Mouse (Mus musculus) heart, embryonic 14.5 days (tissue): ENCODE results near the gene Vps72. TPM values are rescaled to one million over a fixed set of nuclear protein-coding genes. Genes with fewer than 3 reads are reported as not detected.

ENCODE experiments used
- ATAC-seq: fragments of 200-750 bp; cut with Nextera tagmentation; 2 replicates; pipeline ENCODE4 v1.8.0; 2017; ENCODE audit warnings: low read depth, moderate TSS enrichment; ENCODE audit not compliant: insufficient number of reproducible peaks, insufficient read depth, low FRiP score
- H3K27ac ChIP-seq, 2 experiments: fragments of 200-500 bp in 1 of 2; fragments of 300-500 bp in 1 of 2; sonication (generic) in 1 of 2; replicated peaks in 1 of 2; 2 replicates each; pipeline ENCODE4 v1.5.1; 2012 to 2014; ENCODE audit warnings: low read depth in 2 of 2, low read length in 2 of 2, control low read depth in 1 of 2, mild to moderate bottlenecking in 1 of 2, mixed read lengths in 1 of 2; ENCODE audit not compliant: control insufficient read depth in 1 of 2, insufficient read depth in 1 of 2
- H3K27me3 ChIP-seq: fragments of 300-500 bp; sonication (generic); 2 replicates; pipeline ENCODE4 v1.6.1; 2014; ENCODE audit warnings: mild to moderate bottlenecking, low read length, control low read depth; ENCODE audit not compliant: control insufficient read depth, insufficient read depth
- H3K36me3 ChIP-seq: fragments of 300-500 bp; sonication (generic); 2 replicates; pipeline ENCODE4 v1.6.1; 2014; ENCODE audit warnings: mild to moderate bottlenecking, control low read depth, low read length, mixed read lengths; ENCODE audit not compliant: control insufficient read depth, insufficient read depth
- H3K4me1 ChIP-seq, 2 experiments: fragments of 200-500 bp in 1 of 2; fragments of 300-500 bp in 1 of 2; sonication (generic) in 1 of 2; 2 replicates each; pipeline ENCODE4 v1.6.1; 2012 to 2014; ENCODE audit warnings: low read length in 2 of 2, control low read depth in 1 of 2, mixed read lengths in 1 of 2; ENCODE audit not compliant: control insufficient read depth in 2 of 2, insufficient read depth in 2 of 2
- H3K4me2 ChIP-seq: fragments of 300-500 bp; sonication (generic); 2 replicates; pipeline ENCODE4 v1.6.1; 2014; ENCODE audit warnings: mild to moderate bottlenecking, low read length
- H3K4me3 ChIP-seq, 2 experiments: fragments of 200-500 bp in 1 of 2; fragments of 300-500 bp in 1 of 2; sonication (generic) in 1 of 2; 2 replicates each; pipeline ENCODE4 v1.5.1; 2012 to 2014; ENCODE audit warnings: low read length in 2 of 2, mild to moderate bottlenecking in 2 of 2, control low read depth in 1 of 2, low read depth in 1 of 2, moderate library complexity in 1 of 2; ENCODE audit not compliant: control insufficient read depth in 1 of 2, insufficient read depth in 1 of 2
- H3K9ac ChIP-seq: fragments of 300-500 bp; sonication (generic); 2 replicates; pipeline ENCODE4 v1.6.1; 2014; ENCODE audit warnings: mild to moderate bottlenecking, low read length
- H3K9me3 ChIP-seq: fragments of 300-500 bp; sonication (generic); 2 replicates; pipeline ENCODE4 v1.6.1; 2016; ENCODE audit warnings: low read length, control low read depth; ENCODE audit not compliant: control insufficient read depth
- WGBS: fragments of 180-500 bp; shearing (Covaris S2); extraction: QIAGEN DNeasy Blood & Tissue Kit; methylation state at CpG from one replicate; pipeline ENCODE4 v1.1.7; 2014; 5-methylcytosine and 5-hydroxymethylcytosine counted together
- polyA plus RNA-seq: library from polyadenylated mRNA; unstranded; fragments of >200 nt; fragmentation: Nextera tagmentation; extraction: Ambion mirVana; gene quantifications from 2 replicates; pipeline ENCODE4 v1.2.1, GENCODE M21; 2014

Vps72 gene
- polyA plus RNA-seq, 1 experiment from 2014 or later: 95.7 TPM

DNA sequence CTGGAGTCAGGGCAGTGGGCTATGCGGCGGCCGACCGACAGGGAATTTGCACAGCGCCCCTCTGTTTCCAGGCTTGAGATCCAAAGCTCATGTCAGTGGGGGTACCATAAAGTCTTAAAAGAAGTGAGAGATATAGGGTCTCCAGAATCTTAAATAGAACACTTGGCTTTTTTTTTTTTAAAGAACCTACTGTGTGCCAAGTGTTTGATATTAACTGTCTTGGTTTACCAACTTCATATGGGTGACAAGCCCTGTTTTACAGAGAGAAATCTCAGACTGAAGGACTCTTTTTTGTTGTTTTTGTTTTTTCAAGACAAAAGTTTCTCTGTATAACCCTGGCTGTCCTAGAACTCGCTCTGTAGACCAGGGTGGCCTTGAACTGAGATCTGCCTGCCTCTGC is 30.0 kb downstream of the Vps72 start:
- Histone ChIP-seq H3K4me2 (no peak overlapping the region; the same call in 1 of the 2 replicates), H3K4me1 (peaks cover 0 to 2% of the 10 kb centered on the region in 2 experiments; a peak in 1 of 4 replicates), H3K9ac (no peak overlapping the region), H3K4me3 (no peak overlapping the region), H3K36me3 (peaks cover 9% of the 10 kb centered on the region; the same call in 1 of the 2 replicates), H3K27ac (no peak overlapping the region), H3K9me3 (no peaks in the 10 kb centered on the region), H3K27me3 (no peaks in the 10 kb centered on the region)
- 91% methylated on average over 6 of the region's 6 CpGs for WGBS
- no peak for ATAC-seq

DNA sequence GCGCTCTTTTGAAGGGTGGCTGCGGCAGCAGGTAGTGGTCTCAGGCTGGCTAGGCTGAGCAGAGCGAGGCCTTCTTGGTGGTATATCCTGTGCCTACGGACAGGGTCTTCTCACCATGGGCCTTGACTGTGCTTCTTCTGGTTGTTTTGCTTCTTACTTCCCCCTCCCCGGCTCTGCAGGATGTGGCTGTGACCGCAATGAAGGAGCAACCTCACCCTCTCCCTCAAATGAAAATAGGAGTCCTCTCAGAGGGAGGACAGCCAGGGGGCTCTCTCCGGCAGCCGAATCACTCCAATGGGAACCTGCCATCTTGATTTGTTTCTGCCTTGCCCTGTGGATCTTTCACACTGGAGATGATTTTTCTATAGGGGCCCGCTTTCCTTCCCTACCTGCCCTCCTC is 30.7 kb downstream of the Vps72 start:
- ATAC-seq: no peak
- Histone ChIP-seq H3K4me3 (no peak overlapping the region), H3K27ac (no peak overlapping the region), H3K9ac (no peak overlapping the region), H3K4me1 (no peaks in the 10 kb centered on the region), H3K36me3 (peaks cover 9% of the 10 kb centered on the region; the same call in 1 of the 2 replicates), H3K27me3 (no peaks in the 10 kb centered on the region), H3K4me2 (no peak overlapping the region), H3K9me3 (no peaks in the 10 kb centered on the region)
- 92% methylated on average over 9 of the region's 9 CpGs for WGBS

DNA sequence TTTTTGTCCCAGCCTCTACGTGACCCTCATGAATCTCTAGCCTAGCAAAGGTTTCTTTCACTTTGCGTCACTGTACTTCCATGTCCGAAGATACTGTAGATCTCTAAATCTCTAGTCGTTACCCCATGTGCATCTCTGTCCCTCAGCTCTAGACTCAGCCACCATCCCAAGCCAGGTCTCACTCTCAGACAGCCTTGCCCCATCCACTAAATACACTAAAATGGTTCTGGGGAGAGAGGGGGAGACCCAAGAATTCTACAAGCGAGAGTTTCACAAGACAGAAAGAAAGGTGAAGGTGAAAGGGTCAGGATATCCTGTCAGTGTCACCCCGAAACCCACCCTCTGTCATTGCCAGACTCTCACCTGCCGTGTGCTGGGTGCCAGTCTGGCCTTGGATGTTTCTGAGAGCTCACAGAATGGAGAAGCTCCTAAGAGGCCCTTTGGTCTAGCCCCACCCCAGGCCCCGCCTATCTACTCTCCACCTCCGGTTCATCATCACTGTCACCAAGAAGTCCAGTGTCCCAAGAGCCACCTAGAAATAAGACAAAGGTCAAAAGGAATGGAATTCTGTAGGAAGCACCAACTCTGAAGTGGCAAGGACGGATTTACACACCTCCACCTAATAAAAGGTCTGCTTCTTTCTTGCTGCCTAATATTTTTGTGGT is 31.3 kb downstream of the Vps72 start, which contains the start of gene Tnfaip8l2:
Gene Tnfaip8l2, minus strand, starts transcription at position 409 of the 665 bp plus-strand sequence.
- peaks cover 9% of the 10 kb centered on the region; the same call in 1 of the 2 replicates for H3K36me3 ChIP-seq
- no peak within 1 kb of the TSS for H3K4me3 ChIP-seq
- no peak within 1 kb of the TSS for H3K9ac ChIP-seq
- no peaks in the 10 kb centered on the region for H3K4me1 ChIP-seq
- H3K27me3 ChIP-seq: no peaks in the 10 kb centered on the region
- no peak within 1 kb of the TSS for H3K4me2 ChIP-seq
- 77% methylated on average over 10 of the region's 10 CpGs for WGBS
- H3K27ac ChIP-seq: no peak within 1 kb of the TSS
- no peak for ATAC-seq
- no peaks in the 10 kb centered on the region for H3K9me3 ChIP-seq

DNA sequence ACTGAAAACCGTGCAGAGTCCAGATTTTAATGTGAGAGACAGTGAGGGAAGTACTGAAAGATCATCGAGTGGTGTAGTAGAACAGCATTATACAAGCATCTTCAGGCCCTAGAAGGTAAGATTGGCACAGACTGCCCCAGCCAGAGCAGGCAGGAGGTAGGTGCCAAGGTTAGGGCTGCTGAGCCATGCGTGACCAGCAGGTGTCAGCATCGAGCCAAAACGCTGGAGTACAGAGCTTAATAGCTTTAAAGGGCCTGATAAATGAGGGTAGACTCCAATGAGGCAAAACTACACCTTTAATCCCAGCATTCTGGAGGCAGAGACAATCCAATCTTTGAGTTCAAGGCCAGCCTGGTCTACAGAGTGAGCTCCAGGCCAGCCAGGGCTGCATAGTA is 31.8 kb downstream of the Vps72 start:
- Histone ChIP-seq H3K4me1 (no peaks in the 10 kb centered on the region), H3K9me3 (no peaks in the 10 kb centered on the region), H3K27me3 (no peaks in the 10 kb centered on the region), H3K9ac (no peak overlapping the region), H3K4me3 (no peak overlapping the region), H3K27ac (no peak overlapping the region), H3K36me3 (peaks cover 9% of the 10 kb centered on the region; the same call in 1 of the 2 replicates), H3K4me2 (no peak overlapping the region)
- WGBS: 6% methylated on average over 5 of the region's 5 CpGs
- 0 out of 2 replicates have a peak, but pooled peaks have one; percentile 49 for ATAC-seq

DNA sequence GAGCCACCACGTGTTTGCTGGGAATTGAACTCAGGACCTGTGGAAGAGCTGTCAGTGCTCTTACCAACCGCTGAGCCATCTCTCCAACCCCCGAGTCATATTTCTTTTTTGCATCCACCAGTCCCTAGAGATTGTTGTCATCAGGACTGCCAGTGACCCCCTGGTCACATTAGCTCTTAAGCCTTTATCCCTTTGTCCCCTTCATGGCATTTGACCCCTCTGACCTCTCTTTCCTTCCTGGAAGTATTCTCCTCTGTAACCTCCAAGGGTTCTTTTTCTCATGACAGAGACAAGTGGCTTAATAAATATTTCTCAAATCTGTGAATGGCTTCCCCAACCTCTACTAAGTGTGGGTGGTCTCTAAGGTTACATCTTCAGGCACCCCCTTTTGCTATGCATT is 37.1 kb downstream of the Vps72 start:
- Histone ChIP-seq H3K27me3 (no peaks in the 10 kb centered on the region), H3K9ac (no peak overlapping the region), H3K4me2 (no peak overlapping the region), H3K4me3 (no peak overlapping the region), H3K4me1 (no peaks in the 10 kb centered on the region), H3K9me3 (no peaks in the 10 kb centered on the region), H3K36me3 (no peaks in the 10 kb centered on the region), H3K27ac (no peak overlapping the region)
- WGBS: 61% methylated on average over 3 of the region's 3 CpGs
- no peak for ATAC-seq

DNA sequence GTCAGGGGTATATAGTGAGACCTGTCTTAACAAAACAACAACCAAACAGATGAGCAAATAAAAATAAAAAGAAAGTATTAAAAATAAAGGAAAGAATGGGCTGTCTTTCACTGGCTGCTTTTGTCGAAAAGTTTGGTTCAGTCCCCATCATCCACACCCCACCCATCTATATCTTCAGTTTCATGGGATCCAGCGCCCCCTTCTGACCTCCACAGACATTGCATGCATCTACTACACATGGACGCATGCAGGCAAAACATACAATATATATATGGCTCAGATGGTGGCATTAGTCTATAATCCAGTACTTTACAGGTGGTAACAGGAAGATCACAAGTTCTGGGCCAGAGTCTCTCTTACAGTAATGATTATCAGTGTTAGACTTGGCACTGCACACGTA is 43.1 kb downstream of the Vps72 start:
- H3K9ac ChIP-seq: no peak overlapping the region
- H3K27ac ChIP-seq: no peak overlapping the region
- H3K4me2 ChIP-seq: no peak overlapping the region
- no peak overlapping the region for H3K4me3 ChIP-seq
- no peaks in the 10 kb centered on the region for H3K4me1 ChIP-seq
- WGBS: 59% methylated on average over 4 of the region's 4 CpGs
- no peaks in the 10 kb centered on the region for H3K27me3 ChIP-seq
- no peak for ATAC-seq
- H3K36me3 ChIP-seq: no peaks in the 10 kb centered on the region
- H3K9me3 ChIP-seq: no peaks in the 10 kb centered on the region

DNA sequence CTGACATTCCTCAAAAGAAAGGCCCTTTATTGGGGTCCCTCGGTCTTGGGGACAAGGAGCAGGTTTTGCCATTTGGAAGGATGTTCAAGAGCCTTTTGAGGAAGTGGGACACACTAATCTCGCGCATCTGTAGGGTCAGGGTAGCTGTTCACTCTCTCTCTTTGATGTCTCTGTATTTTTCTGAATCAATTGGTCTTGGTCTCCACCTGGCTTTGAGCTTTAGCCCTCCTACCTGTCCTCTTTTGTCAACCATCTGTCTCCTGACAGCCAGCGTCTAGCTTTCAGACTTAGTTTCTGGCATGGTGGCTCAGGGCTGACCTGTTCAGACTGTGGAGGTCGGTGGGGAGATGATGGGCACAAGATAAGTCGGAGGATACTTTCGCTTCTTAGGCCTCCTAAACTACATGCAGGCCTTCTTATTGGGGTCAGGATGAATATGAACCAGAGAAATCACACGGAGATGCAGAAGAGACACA is 48.7 kb downstream of the Vps72 start:
- ATAC-seq: no peak
- Histone ChIP-seq H3K9ac (peak overlapping the region; percentile 62), H3K27ac (no peak overlapping the region), H3K27me3 (no peaks in the 10 kb centered on the region; the same call in 1 of the 2 replicates), H3K36me3 (no peaks in the 10 kb centered on the region), H3K9me3 (no peaks in the 10 kb centered on the region), H3K4me3 (peak overlapping the region; percentile 78 to 85), H3K4me2 (peak overlapping the region; percentile 98), H3K4me1 (peaks cover 19 to 36% of the 10 kb centered on the region in 2 experiments)
- 17% methylated on average over 8 of the region's 8 CpGs for WGBS
